Mouse (Mus musculus): ENCODE measurements around the gene Olfr551. TPM values are rescaled to one million over a fixed set of nuclear protein-coding genes. Genes with fewer than 3 reads are reported as not detected.

Olfr551 gene
- polyA plus RNA-seq (2012; rRNA removed): not detected in 2 replicates

GRCm38 (mm10) chr7:102591786-102592185 is at the start of gene Olfr551:
Gene Olfr551, minus strand, starts transcription at chr7:102591886.

GRCm38 (mm10) chr7:102638132-102638531 is 46.4 kb upstream of the Olfr551 start, which contains the start of gene Olfr554:
Gene Olfr554, plus strand, starts transcription at chr7:102638432.

GRCm38 (mm10) chr7:102618118-102618517 is 26.4 kb upstream of the Olfr551 start, which contains the start of gene Olfr553:
Gene Olfr553, minus strand, starts transcription at chr7:102618218.

GRCm38 (mm10) chr7:102597378-102598031 is 5.8 kb upstream of the Olfr551 start, which contains the start of gene Olfr552:
Gene Olfr552, plus strand, starts transcription at chr7:102597770.

GRCm38 (mm10) chr7:102571142-102571541 is 20.5 kb downstream of the Olfr551 start, which contains the start of gene Olfr550:
Gene Olfr550, plus strand, starts transcription at chr7:102571442.

GRCm38 (mm10) chr7:102564999-102565997 is 26.4 kb downstream of the Olfr551 start, which contains the start of gene Trim21:
Gene Trim21, minus strand, starts transcription at chr7:102565486.

GRCm38 (mm10) chr7:102549570-102549969 is 42.1 kb downstream of the Olfr551 start, which contains the start of gene Olfr549:
Gene Olfr549, plus strand, starts transcription at chr7:102549870.

GRCm38 (mm10) chr7:102540596-102540995 is 51.1 kb downstream of the Olfr551 start, which contains the start of gene Olfr548-ps1:
Gene Olfr548-ps1, plus strand, starts transcription at chr7:102540896.

GRCm38 (mm10) chr7:102534449-102534848 is 57.2 kb downstream of the Olfr551 start, which contains the start of gene Olfr547:
Gene Olfr547, plus strand, starts transcription at chr7:102534749.

Other genes starting within 250 kb of the Olfr551 start
- gene Rrm1, start 150.2 kb downstream of the Olfr551 start, polyA plus RNA-seq (2012; rRNA removed): 6.2 and 7.1 TPM in 2 replicates
- not detected in 2 replicates for gene Olfr543, start 110.2 kb downstream of the Olfr551 start, polyA plus RNA-seq (2012; rRNA removed)
- gene Olfr544, start 103.6 kb downstream of the Olfr551 start, polyA plus RNA-seq (2012; rRNA removed): not detected in 2 replicates
- gene Olfr545, start 92.3 kb downstream of the Olfr551 start, polyA plus RNA-seq (2012; rRNA removed): not detected in 2 replicates
- gene Olfr547, start 57.1 kb downstream of the Olfr551 start, polyA plus RNA-seq (2012; rRNA removed): not detected in 2 replicates
- gene Olfr548-ps1, start 51.0 kb downstream of the Olfr551 start, polyA plus RNA-seq (2012; rRNA removed): not detected in 2 replicates
- not detected in 2 replicates for gene Olfr549, start 42.0 kb downstream of the Olfr551 start, polyA plus RNA-seq (2012; rRNA removed)
- gene Trim21, start 26.4 kb downstream of the Olfr551 start, polyA plus RNA-seq (2012; rRNA removed): 3.3 and 3.5 TPM in 2 replicates
- 0.32 TPM in 1 of 2 replicates, not detected in the other for gene Olfr550, start 20.4 kb downstream of the Olfr551 start, polyA plus RNA-seq (2012; rRNA removed)
- not detected in 2 replicates for gene Olfr552, start 5.9 kb upstream of the Olfr551 start, polyA plus RNA-seq (2012; rRNA removed)
- not detected in 2 replicates for gene Olfr553, start 26.3 kb upstream of the Olfr551 start, polyA plus RNA-seq (2012; rRNA removed)
- not detected in 2 replicates for gene Olfr554, start 46.5 kb upstream of the Olfr551 start, polyA plus RNA-seq (2012; rRNA removed)
- not detected in 2 replicates for gene Olfr555, start 66.9 kb upstream of the Olfr551 start, polyA plus RNA-seq (2012; rRNA removed)
- not detected in 2 replicates for gene Olfr556, start 73.0 kb upstream of the Olfr551 start, polyA plus RNA-seq (2012; rRNA removed)
- gene Trim68, start 95.4 kb upstream of the Olfr551 start, polyA plus RNA-seq (2012; rRNA removed): 10.8 and 13.9 TPM in 2 replicates
- gene Olfr557, start 104.0 kb upstream of the Olfr551 start, polyA plus RNA-seq (2012; rRNA removed): not detected in 2 replicates
- 0.90 and 1.6 TPM in 2 replicates for gene Olfr558, start 110.3 kb upstream of the Olfr551 start, polyA plus RNA-seq (2012; rRNA removed)
- 0.12 and 0.20 TPM in 2 replicates for gene Olfr33, start 127.2 kb upstream of the Olfr551 start, polyA plus RNA-seq (2012; rRNA removed)
- gene Olfr559, start 135.6 kb upstream of the Olfr551 start, polyA plus RNA-seq (2012; rRNA removed): not detected in 2 replicates
- 0.14 and 0.16 TPM in 2 replicates for gene Olfr560, start 167.5 kb upstream of the Olfr551 start, polyA plus RNA-seq (2012; rRNA removed)
- gene Olfr78, start 167.6 kb upstream of the Olfr551 start, polyA plus RNA-seq (2012; rRNA removed): 7.7 and 9.7 TPM in 2 replicates
- gene Olfr561, start 179.3 kb upstream of the Olfr551 start, polyA plus RNA-seq (2012; rRNA removed): not detected in 2 replicates
- not detected in 2 replicates for gene Olfr564, start 211.6 kb upstream of the Olfr551 start, polyA plus RNA-seq (2012; rRNA removed)